In the genomic region with DNA sequence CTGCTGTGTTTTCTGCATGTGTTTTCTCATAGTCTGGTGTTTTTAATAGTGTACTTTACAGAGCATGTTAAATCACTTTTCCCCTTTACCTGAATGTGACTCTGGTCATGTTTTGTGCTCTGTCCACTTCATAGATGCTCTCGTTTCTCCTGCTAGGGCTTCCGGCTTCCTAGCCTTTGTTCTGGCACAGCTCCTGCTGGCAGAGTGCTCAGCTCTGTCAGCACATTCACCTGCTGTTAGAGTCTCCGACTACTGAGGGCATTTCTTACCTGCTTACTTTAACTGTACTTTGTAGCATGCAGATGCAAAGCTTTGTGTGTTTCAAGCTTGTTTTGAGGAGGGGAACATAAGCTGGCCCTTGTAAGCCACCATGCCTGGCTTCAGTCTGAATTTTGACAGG, we compare ENCODE assay signal across 18 mouse cellular contexts. TPM values are rescaled to one million over a fixed set of nuclear protein-coding genes. Genes with fewer than 3 reads are reported as not detected.
A peak's percentile ranks its signal among the peaks of the same experiment; 100 is the strongest.
DNase-seq lines count a peak whose midpoint lies in the region; ATAC-seq lines count a peak whose summit lies in the region.
"Had no signal": no experiment of that assay in that cellular context is flagged by ENCODE, and none has a peak within 500 bp of the region (broad histone marks: within the 10 kb centered on the region; RNA-seq: fewer than 3 reads in every experiment).

No protein-coding gene starts in this region.

- WGBS in kidney, embryonic 16.5 days: 74% methylated on average over 3 of the region's 3 CpGs

- H3K27ac ChIP-seq in kidney, embryonic 16.5 days (ENCODE audit: low read length): no peak overlapping the region
- H3K27ac ChIP-seq: embryonic facial prominence, embryonic 10.5 days; hindbrain, embryonic 14.5 days; limb, embryonic 15.5 days; neural tube, embryonic 12.5 days had no signal

- peak; percentile 54 for DNase-seq in cerebellum, adult 11 months
- no peak for DNase-seq in cerebellum, postnatal 4 days (ENCODE audit: low spot score in 2 of 2)
- peak; percentile 71 for DNase-seq in kidney, adult 11 months
- peak; percentile 75 to 78 for DNase-seq in cerebellum, adult 18-20 months
- DNase-seq in kidney, adult 8-10 months: peak; percentile 78 to 87
- no peak for DNase-seq in retina, postnatal 1 day
- DNase-seq: adrenal gland, postnatal 36 days; lung, embryonic 14.5 days had no signal

- H3K4me3 ChIP-seq in kidney, embryonic 16.5 days (ENCODE audit: low read length): no peak overlapping the region
- H3K4me3 ChIP-seq: embryonic facial prominence, embryonic 10.5 days; erythroblast, embryonic 14.5 days; limb, embryonic 15.5 days; megakaryocyte, embryonic 14.5 days; neural tube, embryonic 12.5 days had no signal

- H3K36me3 ChIP-seq in kidney, embryonic 16.5 days (ENCODE audit: insufficient read depth, low read length): no peaks in the 10 kb centered on the region
- H3K36me3 ChIP-seq: embryonic facial prominence, embryonic 10.5 days; limb, embryonic 15.5 days; neural tube, embryonic 12.5 days had no signal

- H3K4me1 ChIP-seq in kidney, embryonic 16.5 days (ENCODE audit: insufficient read depth, low read length): no peaks in the 10 kb centered on the region
- H3K4me1 ChIP-seq: limb, embryonic 15.5 days; neural tube, embryonic 12.5 days had no signal

- no peak for ATAC-seq in kidney, embryonic 16.5 days (ENCODE audit: low FRiP score, low TSS enrichment)
- ATAC-seq in erythroid progenitor cell, adult 5-6 weeks (replicated peaks; ENCODE audit: low FRiP score, poor library complexity, severe bottlenecking): no peak
- ATAC-seq: forebrain, embryonic 16.5 days; intestine, postnatal 0 days had no signal

- H3K9ac ChIP-seq in kidney, embryonic 16.5 days (replicated peaks; ENCODE audit: low read length): no peak overlapping the region
- H3K9ac ChIP-seq: hindbrain, embryonic 14.5 days; limb, embryonic 15.5 days; lung, embryonic 14.5 days; neural tube, embryonic 12.5 days had no signal

- H3K9me3 ChIP-seq in kidney, embryonic 16.5 days (ENCODE audit: low read length): no peaks in the 10 kb centered on the region
- H3K9me3 ChIP-seq: embryonic facial prominence, embryonic 10.5 days; limb, embryonic 15.5 days; megakaryocyte, embryonic 14.5 days; neural tube, embryonic 12.5 days had no signal

- no peaks in the 10 kb centered on the region for H3K27me3 ChIP-seq in kidney, embryonic 16.5 days (ENCODE audit: insufficient read depth, low read length)
- H3K27me3 ChIP-seq: limb, embryonic 15.5 days; megakaryocyte, embryonic 14.5 days; neural tube, embryonic 12.5 days had no signal

- no peak overlapping the region for H3K4me2 ChIP-seq in kidney, embryonic 16.5 days (replicated peaks; ENCODE audit: low read depth, low read length)
- H3K4me2 ChIP-seq: hindbrain, embryonic 14.5 days; limb, embryonic 15.5 days; lung, embryonic 14.5 days; neural tube, embryonic 12.5 days had no signal

RNA-seq across cellular contexts. Expression of gene Bcas3, which starts 53.6 kb away (rescaled TPM):
- 34.7 and 35.0 TPM in 2 replicates for polyA plus RNA-seq in kidney, embryonic 16.5 days (2015; fragmentation: Nextera tagmentation; extraction: Ambion mirVana)
- 45.0 and 60.8 TPM in 2 replicates for total RNA-seq in erythroid progenitor cell, adult 5-6 weeks (2015; ENCODE audit: low replicate concordance)
- total RNA-seq in erythroid progenitor cell, adult 5-6 weeks (2017; ENCODE audit: low replicate concordance): 28.0 and 35.8 TPM in 2 replicates

Comparison
In these comparisons a context has a peak if more than half of its experiments do, and no peak if none do; other contexts are left out.
1. DNase-seq: peak in cerebellum, adult 11 months (single experiment), kidney, adult 11 months (single experiment), cerebellum, adult 18-20 months (2 of 2) and kidney, adult 8-10 months (2 of 2); none in cerebellum, postnatal 4 days (0 of 2) and retina, postnatal 1 day (single experiment).